Mouse (Mus musculus) cerebellum, adult 2 months (tissue): Measurements from ENCODE around the gene Gm17542. TPM values are rescaled to one million over a fixed set of nuclear protein-coding genes. Genes with fewer than 3 reads are reported as not detected.
"Not testable (repeated sequence)": the region's sequence is repeated elsewhere in the genome, so short reads cannot be mapped to it uniquely, and the experiment has no call there.

Source experiments
- DNase-seq, 2 experiments: peaks; one replicate each; pipeline ENCODE4 v3.0.0; 2021
- H3K27ac ChIP-seq: fragments of 200-500 bp; 2 replicates; pipeline ENCODE4 v1.5.1; 2012; ENCODE audit warnings: low read length, control low read depth, inconsistent platforms; ENCODE audit not compliant: insufficient read depth
- H3K27me3 ChIP-seq: fragments of 200-500 bp; 2 replicates; pipeline ENCODE4 v1.6.1; 2012; ENCODE audit warnings: inconsistent platforms, mild to moderate bottlenecking, low read length, moderate library complexity; ENCODE audit not compliant: control insufficient read depth, insufficient read depth
- H3K4me1 ChIP-seq: fragments of 200-500 bp; 2 replicates; pipeline ENCODE4 v1.6.1; 2011; ENCODE audit warnings: low read length; ENCODE audit not compliant: control insufficient read depth, insufficient read depth
- H3K4me3 ChIP-seq: fragments of 200-500 bp; replicated peaks from 2 replicates; pipeline ENCODE3; 2011; ENCODE audit warnings: mild to moderate bottlenecking, low read depth, low read length, control low read depth; ENCODE audit not compliant: insufficient read depth
- CTCF ChIP-seq: fragments of 200-500 bp; IDR thresholded peaks from 2 replicates; pipeline ENCODE4 v1.5.1; 2011; ENCODE audit warnings: low read depth, mild to moderate bottlenecking, control low read depth, low read length, moderate library complexity, borderline replicate concordance; ENCODE audit not compliant: insufficient read depth
- POLR2A ChIP-seq: fragments of 200-500 bp; IDR thresholded peaks from 2 replicates; pipeline ENCODE4 v1.6.1; 2011; ENCODE audit warnings: low read length, control low read depth, borderline replicate concordance; ENCODE audit not compliant: insufficient read depth
- WGBS: fragments of 180-500 bp; shearing (Covaris S2); methylation state at CpG from one replicate; pipeline ENCODE4 v1.1.7; 2018; 5-methylcytosine and 5-hydroxymethylcytosine counted together
- polyA plus RNA-seq: library from polyadenylated mRNA; depleted of rRNA; stranded (reverse); fragments of >200 nt; gene quantifications from 2 replicates; pipeline ENCODE4 v1.2.3, GENCODE M21; 2012; rRNA removed

Gene Gm17542
- polyA plus RNA-seq, result not detected in 2 replicates

GRCm38 (mm10) chr10:58718110-58718509 is at the start of gene Gm17542:
TSS of gene Gm17542 (minus strand) at chr10:58718210.
- not testable (repeated sequence) for H3K4me3 ChIP-seq, H3K4me1 ChIP-seq, H3K27ac ChIP-seq, H3K27me3 ChIP-seq, DNase-seq

DNA sequence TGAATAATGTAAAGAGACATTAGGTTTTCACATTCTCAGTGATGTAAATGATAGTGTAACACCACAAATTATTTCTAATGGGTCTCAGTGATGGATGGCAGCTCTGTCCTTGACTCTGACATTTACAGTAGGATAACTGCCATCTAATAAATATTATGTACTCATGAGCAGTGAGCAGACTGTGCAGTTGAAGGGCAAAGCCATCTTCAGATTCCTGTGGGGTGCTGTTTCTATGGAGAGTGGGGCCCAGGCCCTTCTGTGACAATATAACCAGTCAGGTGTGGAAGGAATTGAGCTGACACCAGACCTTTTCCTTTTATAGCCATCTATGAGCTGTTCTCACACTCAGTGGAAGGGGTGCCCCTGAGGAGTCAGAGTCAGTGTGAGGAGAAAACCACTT is 21.8 kb upstream of the Gm17542 start:
- Histone ChIP-seq H3K27ac (no peak overlapping the region), H3K27me3 (no peaks in the 10 kb centered on the region), H3K4me3 (no peak overlapping the region), H3K4me1 (no peaks in the 10 kb centered on the region)
- TF ChIP-seq CTCF (no peak), POLR2A (no peak)
- DNase-seq, result no peak

GRCm38 (mm10) chr10:58738152-58738551 is 20.1 kb upstream of the Gm17542 start:
- no peak for DNase-seq
- 92% methylated on average over 7 of the region's 7 CpGs for WGBS
- no peak for TF ChIP-seq POLR2A
- TF ChIP-seq CTCF, result no peak
- Histone ChIP-seq H3K4me3 (no peak overlapping the region), H3K4me1 (no peaks in the 10 kb centered on the region), H3K27me3 (no peaks in the 10 kb centered on the region), H3K27ac (no peak overlapping the region)

DNA sequence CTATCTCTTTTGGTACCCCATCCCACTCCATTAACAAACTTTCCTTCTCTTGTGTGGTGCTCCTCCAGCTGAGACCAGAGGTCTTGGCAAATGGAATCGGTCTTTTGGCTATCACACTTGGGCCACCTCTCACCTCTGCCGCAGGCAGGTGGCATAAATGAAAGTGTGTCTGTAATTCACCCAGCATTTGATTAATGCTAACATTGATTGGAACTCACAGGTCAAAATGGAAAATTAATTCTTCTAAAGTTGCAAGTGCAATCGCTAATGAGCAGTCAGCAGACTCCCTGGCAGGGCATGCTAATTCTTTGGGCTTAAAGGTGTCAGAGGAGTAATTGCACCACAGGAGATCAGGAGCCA is 3.2 kb downstream of the Gm17542 start:
- TF ChIP-seq CTCF (no peak), POLR2A (no peak)
- WGBS, result 71% methylated on average over 3 of the region's 3 CpGs
- no peak overlapping the region for H3K4me3 ChIP-seq
- no peak overlapping the region for H3K27ac ChIP-seq
- H3K4me1 ChIP-seq, result no peaks in the 10 kb centered on the region
- no peaks in the 10 kb centered on the region for H3K27me3 ChIP-seq
- DNase-seq, result no peak

- no peaks in the 10 kb centered on the region for H3K27me3 ChIP-seq
- H3K4me1 ChIP-seq, result no peaks in the 10 kb centered on the region
- TF ChIP-seq POLR2A (no peak), CTCF (no peak)
- 44% methylated on average over 24 of the region's 24 CpGs for WGBS
- no peak for DNase-seq
- H3K4me3 ChIP-seq, result no peak overlapping the region
- no peak overlapping the region for H3K27ac ChIP-seq
These were observed 3.9 kb downstream of the Gm17542 start for GRCm38 (mm10) chr10:58713855-58714788.

GRCm38 (mm10) chr10:58713225-58713624 is 4.8 kb downstream of the Gm17542 start:
- TF ChIP-seq CTCF, result no peak
- no peak for TF ChIP-seq POLR2A
- no peaks in the 10 kb centered on the region for H3K4me1 ChIP-seq
- no peak overlapping the region for H3K4me3 ChIP-seq
- no peak overlapping the region for H3K27ac ChIP-seq
- WGBS, result 67% methylated on average over 7 of the region's 7 CpGs
- no peaks in the 10 kb centered on the region for H3K27me3 ChIP-seq
- no peak for DNase-seq

- no peak for DNase-seq
- WGBS, result 38% methylated on average over 4 of the region's 4 CpGs
- Histone ChIP-seq H3K4me3 (no peak overlapping the region), H3K4me1 (no peaks in the 10 kb centered on the region), H3K27ac (no peak overlapping the region), H3K27me3 (no peaks in the 10 kb centered on the region)
- TF ChIP-seq POLR2A, result no peak
- no peak for TF ChIP-seq CTCF
These were observed 9.0 kb downstream of the Gm17542 start for GRCm38 (mm10) chr10:58709021-58709420.

DNA sequence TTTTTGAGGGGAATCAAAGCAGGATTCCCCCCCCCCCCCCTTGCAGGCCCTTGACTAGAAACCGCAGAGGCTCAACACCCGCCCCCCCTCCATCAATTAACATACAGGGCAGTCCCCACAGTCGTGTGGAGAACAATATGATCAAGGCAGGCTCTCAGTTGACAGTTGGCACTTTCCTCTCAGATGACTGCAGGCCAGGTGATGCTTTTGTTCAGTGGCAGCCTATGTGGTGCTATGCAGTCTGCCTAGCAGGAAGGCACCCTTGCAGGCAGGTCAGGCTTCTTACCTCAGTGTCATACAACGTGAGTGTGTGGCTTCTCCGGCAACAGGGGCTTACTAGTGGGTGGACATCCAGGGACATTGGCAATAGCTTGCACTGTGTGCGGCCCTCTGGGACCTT is 17.4 kb downstream of the Gm17542 start:
- no peak for DNase-seq
- H3K4me1 ChIP-seq, result 0 out of 2 replicates have a peak, but pooled peaks cover 3% of the 10 kb centered on the region
- no peak for TF ChIP-seq POLR2A
- H3K27ac ChIP-seq, result no peak overlapping the region
- H3K27me3 ChIP-seq, result no peaks in the 10 kb centered on the region
- no peak overlapping the region for H3K4me3 ChIP-seq
- WGBS, result 46% methylated on average over 6 of the region's 6 CpGs

DNA sequence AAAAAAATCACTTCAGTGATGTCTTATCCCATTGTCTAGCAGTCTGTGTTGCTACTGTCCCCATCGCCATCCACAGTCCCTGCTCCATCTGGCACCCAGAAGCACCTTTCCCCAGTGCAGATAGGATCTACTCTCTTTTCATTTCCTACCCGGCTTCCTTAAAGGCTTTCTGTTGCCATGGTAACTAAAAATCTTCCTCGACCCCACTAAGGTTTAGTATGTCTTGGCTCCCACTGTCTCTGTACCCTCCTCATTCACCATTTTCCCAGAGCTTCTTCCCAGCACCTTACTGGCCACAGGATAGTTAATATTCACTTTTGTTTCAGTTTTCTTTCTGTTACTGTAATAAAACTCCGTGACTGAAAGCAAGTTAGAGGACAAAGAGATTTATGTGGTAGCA is 17.9 kb downstream of the Gm17542 start:
- no peak for DNase-seq
- no peaks in the 10 kb centered on the region for H3K27me3 ChIP-seq
- no peak overlapping the region for H3K4me3 ChIP-seq
- TF ChIP-seq CTCF, result no peak
- H3K27ac ChIP-seq, result no peak overlapping the region
- 39% methylated on average over 4 of the region's 4 CpGs for WGBS
- H3K4me1 ChIP-seq, result 0 out of 2 replicates have a peak, but pooled peaks cover 3% of the 10 kb centered on the region
